Mouse (Mus musculus) right cerebral cortex, postnatal 36 days (tissue): ENCODE data around the gene Gnb1l.

Experiments used
- DNase-seq, 2 experiments: peaks; one replicate each; pipeline ENCODE4 v3.0.0; 2022; ENCODE audit warnings: low spot score in 2 of 2, mixed read lengths in 1 of 2

The Gnb1l gene

GRCm38 (mm10) chr16:18586906-18587546 is 88.5 kb downstream of the Gnb1l start:
- DNase-seq = no peak

DNA sequence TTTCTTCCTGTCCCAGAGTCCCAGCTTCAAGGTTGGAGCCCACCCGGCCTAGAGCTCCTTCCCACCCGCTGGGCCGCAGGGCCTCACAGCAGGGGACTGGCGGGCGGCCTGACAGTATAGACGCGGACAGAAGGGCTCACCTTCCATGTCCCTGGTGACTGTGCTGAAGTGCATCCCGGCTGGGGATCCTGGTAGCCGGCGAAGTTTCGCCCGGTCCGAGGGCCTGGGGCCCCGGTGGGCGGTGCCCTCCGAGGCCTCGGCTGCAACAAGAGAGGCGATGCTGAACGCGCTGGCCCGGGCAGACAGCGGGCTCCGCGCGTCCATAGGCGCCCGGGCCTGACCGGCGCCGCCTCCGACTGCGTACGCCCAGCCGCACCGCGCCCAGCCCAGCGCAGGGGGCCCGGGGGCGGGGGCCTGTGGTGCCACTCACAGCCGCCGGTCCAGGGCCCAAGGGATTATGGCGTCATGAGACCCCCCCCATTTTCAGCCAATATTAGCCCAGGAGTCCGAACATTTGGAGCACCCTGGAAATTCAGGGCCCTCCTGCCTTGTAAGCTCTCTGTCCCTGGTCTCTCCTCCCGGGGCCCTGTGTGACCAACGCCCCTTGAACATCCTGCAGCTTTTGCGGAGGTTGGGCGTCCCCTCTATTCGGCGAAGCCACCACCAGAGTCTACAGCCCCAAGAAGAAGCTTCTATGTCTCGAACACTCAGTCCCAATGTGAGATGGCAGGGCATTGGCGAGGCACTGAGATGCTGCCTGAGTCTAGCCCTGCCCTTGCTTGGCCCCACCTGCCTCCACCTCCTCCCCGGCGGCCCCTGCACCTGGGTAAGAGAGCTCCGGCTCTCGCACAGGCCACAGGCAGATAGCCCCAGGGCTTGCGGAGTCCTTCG is 89.6 kb downstream of the Gnb1l start:
- no peak for DNase-seq

GRCm38 (mm10) chr16:18588738-18589055 is 90.2 kb downstream of the Gnb1l start:
- no peak for DNase-seq

DNA sequence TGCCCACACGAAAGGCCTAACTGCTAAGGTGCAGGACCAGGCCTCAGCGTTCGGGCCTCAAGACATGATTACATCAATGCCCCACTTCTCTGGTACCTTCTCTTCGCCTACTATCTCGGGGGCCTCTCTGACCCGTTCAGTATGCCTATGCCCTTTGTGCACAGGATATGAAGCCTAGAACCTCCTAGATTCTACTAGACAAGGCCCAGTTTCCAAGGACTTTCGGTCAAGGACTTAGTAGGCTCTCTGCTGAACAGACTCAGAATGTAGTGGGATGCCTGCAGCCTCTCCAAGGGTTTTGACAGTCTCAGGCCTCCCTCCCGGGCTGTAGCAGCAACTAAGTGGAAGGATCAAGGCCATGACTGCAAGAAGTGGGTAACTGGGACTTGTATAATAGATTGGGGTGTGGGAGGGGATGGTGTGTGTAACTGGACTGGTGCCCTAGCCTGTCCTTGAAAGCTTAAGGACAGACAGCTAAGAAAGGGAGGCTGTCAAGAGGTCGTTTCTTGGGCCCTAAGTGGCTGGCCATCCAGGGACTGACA is 90.6 kb downstream of the Gnb1l start:
- DNase-seq = no peak

DNA sequence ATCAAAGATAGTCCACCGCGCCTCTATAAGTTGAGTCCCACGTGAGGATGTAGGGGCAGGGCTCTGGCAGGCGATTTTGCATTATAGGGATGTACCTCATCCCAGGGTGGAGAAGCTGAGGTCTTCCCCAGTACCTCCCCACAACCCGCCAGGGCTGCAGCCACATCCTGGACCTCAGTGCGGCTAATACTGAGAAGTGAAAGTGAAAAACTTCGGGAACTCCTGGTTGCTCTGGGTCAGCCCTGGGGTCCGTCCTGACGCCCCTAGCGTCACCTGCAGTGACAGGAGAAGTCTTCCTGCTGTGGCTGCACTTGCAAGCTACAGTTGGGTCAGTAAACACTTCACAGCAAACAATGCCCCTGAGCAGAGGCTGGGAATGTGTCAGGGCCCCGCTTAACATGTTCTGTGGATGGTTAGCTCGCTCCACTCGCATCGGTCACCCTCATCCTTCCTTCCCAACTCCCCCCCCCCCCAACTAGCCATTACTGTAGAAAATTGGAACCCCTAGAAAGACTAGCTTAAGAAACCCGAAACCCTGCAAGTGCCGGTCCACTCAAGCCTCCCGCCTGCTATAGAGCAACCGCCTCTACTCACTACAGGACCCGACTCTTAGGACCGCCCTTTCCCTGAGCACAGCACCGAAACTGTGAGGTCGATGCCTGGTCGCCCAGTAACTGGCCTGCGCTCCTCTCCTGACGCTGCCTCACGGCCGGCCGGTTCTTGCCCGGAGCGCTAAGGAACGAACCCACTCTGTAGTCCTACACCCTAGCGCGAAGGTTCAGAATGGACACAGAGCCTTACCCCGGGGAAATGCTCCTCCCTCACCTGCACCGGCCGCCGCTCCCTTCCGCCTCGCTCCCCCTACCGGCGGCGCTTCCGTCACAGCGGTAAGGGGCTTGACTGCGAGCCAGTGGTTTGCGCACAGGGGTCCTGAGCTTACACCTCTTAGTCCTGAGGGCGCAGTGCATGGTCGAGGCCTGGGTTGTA is 91.6 kb downstream of the Gnb1l start, which contains the start of gene Tbx1:
Gene Tbx1 (minus strand): TSS at position 868 of the 987 bp plus-strand sequence.
- no peak for DNase-seq

DNA sequence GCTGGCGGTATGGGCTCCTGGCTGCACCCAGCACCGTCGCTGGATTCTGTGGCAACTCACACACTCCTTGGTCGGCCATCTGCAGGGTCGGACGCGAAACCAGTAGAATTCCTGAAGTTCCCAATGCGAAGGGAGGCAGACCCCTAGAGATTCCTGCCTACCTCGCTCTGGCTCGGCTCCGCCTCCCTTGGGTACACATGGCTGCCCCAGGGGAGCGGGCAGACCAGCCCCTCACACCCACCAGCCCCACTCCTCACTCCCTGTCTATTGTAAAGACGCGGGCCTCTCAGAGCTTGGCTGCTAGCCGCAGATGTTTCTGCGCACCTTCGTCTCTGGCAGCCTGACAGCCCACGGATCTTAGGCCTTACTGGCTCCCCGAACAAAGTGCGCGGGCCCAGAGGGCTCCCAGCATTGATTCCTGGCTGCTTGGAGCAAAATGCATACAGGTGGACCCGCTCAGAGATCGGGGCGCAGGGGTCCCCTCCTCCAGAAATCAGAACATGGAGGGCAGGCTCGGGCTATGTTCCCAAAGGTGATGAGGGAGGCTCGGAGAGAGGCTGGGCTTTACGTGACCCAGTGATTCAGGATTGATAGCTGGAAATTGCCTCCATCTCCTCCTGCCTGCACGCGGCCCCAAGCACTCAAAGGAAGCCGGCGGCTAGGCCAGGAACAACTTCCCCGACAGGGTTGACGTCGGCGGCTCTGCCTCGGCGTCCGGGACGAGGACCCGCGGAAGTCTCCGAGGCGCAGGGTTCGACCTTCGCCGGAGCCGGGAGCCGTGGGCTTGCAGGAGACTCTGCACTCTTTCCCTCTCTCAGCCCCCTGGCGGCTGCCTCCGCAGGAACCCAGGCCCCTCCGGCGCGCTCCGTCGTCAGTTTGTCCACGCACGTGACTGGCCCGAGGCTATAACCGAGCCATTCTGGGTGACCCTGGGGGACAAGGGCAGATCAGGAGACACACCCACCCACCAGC is 92.8 kb downstream of the Gnb1l start:
- no peak for DNase-seq

DNA sequence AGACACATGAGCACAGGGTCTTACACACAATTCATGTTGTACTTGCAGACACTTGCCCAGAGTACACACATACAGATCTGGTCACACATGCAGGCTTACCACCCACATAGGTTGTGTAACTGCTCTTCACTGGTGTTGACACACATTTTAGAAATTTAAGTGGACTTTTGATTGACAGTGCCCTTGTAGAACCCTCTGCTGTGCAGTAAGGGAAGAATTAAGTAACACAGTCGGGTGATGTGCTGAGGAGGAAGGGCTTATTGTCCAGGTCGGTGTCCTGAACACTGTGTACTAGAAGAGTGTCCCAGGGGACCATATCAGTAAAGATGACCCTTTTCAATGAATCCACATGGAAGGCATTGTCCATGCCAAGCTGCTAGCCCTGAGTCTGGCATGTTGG is 95.4 kb downstream of the Gnb1l start:
- DNase-seq = no peak

DNA sequence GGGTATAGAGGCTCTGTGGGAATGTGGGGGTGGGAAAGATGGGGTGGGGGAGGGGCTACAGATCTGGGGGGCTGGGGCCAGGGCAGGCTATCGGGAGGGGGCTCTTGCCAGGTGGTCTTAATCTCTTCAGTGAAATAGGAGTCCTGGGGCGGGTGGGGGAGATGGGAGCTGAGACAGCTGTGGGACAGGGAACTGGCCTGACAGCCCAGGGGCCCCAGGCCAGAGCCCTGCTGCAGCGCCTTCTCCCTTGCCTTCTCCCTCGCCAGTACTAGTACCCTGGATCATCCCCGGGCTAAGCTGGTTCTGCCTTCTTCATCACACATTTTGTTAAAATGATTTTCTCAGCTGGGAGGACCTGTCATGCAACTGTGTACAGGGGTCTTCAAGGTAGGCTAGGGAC is 97.7 kb downstream of the Gnb1l start:
- no peak for DNase-seq

DNA sequence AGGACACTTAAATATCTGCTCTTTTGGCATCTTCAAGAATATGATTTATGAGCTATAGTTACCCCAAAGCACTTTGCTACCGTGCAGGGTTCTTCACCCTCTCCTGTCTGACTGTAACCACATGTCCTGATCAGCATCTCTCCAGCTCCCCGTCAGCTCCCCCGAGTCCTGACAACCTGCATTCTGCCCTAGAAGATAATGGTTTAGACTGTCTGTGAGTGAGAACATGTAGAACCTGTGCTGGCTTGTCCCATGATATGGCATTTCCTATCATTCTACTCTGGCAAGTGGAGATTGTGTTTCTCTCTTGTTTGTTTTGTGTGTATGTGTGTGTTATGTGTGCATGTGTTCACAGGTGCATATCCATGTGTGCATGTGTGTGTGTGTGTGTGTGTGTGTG is 99.5 kb downstream of the Gnb1l start:
- no peak for DNase-seq

GRCm38 (mm10) chr16:18601447-18601846 is 102.9 kb downstream of the Gnb1l start:
- DNase-seq = no peak

- no peak for DNase-seq
Measured at GRCm38 (mm10) chr16:18604267-18604701, 105.8 kb downstream of the Gnb1l start.

DNA sequence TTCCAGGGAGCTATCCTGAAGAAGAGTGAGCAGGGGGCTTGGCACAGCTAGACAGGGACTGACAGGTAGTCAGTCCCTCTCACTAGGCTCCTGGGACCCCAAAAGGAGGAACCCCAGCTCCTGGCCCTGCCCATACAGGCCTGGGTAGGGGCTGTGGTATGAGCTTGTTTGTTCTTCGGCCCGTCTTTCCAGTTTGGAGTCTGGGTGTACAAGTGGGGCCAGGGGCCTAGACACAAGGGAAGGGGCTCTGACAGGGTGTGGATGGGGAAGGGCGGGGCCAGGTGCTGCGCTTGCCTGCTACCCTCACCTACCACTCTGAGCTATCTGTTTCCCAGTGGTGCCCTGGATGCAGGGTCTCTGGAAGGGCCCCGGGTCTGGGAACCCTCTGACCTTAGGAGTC is 107.2 kb downstream of the Gnb1l start:
- DNase-seq = no peak

GRCm38 (mm10) chr16:18608226-18608625 is 109.7 kb downstream of the Gnb1l start:
- no peak for DNase-seq

DNA sequence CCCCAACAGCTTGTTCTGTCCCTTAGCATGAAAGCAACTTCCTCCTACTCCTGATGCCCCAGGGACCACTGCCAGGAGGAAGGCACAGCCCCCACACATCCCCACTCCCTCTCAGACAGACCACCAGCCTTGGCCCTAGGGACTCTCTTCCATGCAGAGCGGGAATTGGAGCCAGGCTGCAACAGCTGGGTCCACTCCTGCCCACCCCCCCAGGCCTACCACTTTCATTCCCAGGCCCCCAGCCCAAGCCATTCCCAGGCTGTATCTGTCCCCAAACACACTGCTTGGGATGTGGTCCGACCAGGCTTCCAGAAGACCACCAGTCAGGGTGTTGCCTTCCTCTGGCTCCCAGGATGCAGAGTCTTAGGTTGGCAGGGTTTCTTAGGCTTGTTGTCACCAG is 110.6 kb downstream of the Gnb1l start:
- no peak for DNase-seq

- no peak for DNase-seq
Measured at GRCm38 (mm10) chr16:18611752-18612151, 113.2 kb downstream of the Gnb1l start.

DNA sequence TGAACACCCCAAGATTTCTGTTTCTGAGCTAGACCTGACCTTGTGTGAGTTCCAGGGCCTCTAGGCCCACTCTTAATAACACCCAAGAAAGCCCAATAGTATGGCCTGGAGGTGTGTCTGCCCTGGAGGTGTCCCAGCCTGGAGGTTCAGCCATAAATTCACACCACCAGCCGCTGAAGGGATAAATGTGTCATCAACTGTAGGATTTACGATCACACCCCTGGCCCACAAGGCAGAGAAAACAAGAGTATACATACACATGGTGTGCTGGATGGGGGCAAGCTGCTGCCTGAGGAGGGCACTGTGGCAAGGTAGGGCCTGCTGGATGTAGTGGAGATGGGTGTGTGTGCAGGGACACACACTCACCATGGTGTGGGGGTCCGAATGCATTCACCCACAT is 114.8 kb downstream of the Gnb1l start:
- no peak for DNase-seq
